Mouse (Mus musculus) megakaryocyte, embryonic 14.5 days (primary cell): ENCODE results near the gene Spata31d1d.

Experiments used
- FLI1 ChIP-seq: IDR thresholded peaks from 2 replicates; pipeline ENCODE4 v1.6.1; 2012; ENCODE audit warnings: low read length, inconsistent platforms, mixed read lengths
- GATA1 ChIP-seq: IDR thresholded peaks from 3 replicates; pipeline ENCODE4 v1.6.1; 2012; ENCODE audit warnings: mixed read lengths, low read length, inconsistent platforms, borderline replicate concordance

DNA sequence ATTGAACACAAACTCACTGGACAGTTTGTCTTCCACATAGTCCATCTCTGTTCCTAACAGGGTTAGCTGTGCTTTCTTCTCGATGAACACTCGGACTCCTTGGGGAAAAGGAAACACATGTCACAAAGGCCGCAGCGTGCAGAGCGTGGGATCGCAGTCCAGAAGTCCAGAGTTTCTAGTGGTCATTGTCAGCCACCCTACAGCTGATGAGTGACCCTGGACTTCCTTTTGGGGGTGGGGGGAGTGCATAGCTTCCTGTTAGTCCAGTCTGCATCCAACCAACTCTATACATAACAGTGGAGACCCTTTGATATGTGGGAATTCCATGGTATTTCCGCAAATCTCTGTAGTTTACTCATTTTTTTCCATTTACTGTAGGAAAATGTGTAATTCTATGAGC, 25.4 kb upstream of the Spata31d1d start:
- no peak for TF ChIP-seq FLI1
- no peak for TF ChIP-seq GATA1
